Mouse (Mus musculus) thymus, postnatal 36 days (tissue): ENCODE data around the gene Abhd14b.
A peak's percentile ranks its signal among the peaks of the same experiment; 100 is the strongest.

Experiments used
- DNase-seq, 2 experiments: peaks; one replicate each; pipeline ENCODE4 v3.0.0; 2022; ENCODE audit warnings: mixed read lengths in 2 of 2

The Abhd14b gene

GRCm38 (mm10) chr9:106447348-106447747 is at the start of gene Abhd14b, which contains the start of gene Abhd14a:
Gene Abhd14b (plus strand): TSS chr9:106447459.
Gene Abhd14a (minus strand): TSS chr9:106447678.
- DNase-seq = peak; percentile 77 to 79

- DNase-seq = no peak
Measured at GRCm38 (mm10) chr9:106397733-106398132, 49.5 kb upstream of the Abhd14b start.

GRCm38 (mm10) chr9:106398667-106399311 is 48.5 kb upstream of the Abhd14b start:
- no peak for DNase-seq

GRCm38 (mm10) chr9:106399808-106400207 is 47.5 kb upstream of the Abhd14b start:
- no peak for DNase-seq

- DNase-seq = no peak
Measured at GRCm38 (mm10) chr9:106402149-106402548, 45.1 kb upstream of the Abhd14b start.

GRCm38 (mm10) chr9:106402607-106403375 is 44.5 kb upstream of the Abhd14b start:
- DNase-seq = no peak

- no peak for DNase-seq
Measured at GRCm38 (mm10) chr9:106405275-106405674, 42.0 kb upstream of the Abhd14b start.

- no peak for DNase-seq
Measured at GRCm38 (mm10) chr9:106406443-106407078, 40.7 kb upstream of the Abhd14b start.

- no peak for DNase-seq
Measured at GRCm38 (mm10) chr9:106409096-106409495, 38.2 kb upstream of the Abhd14b start.

- no peak for DNase-seq
Measured at GRCm38 (mm10) chr9:106410086-106410650, 37.1 kb upstream of the Abhd14b start.

GRCm38 (mm10) chr9:106411091-106411594 is 36.1 kb upstream of the Abhd14b start:
- no peak for DNase-seq

- no peak for DNase-seq
Measured at GRCm38 (mm10) chr9:106411729-106412128, 35.5 kb upstream of the Abhd14b start.

GRCm38 (mm10) chr9:106412210-106412609 is 35.0 kb upstream of the Abhd14b start:
- no peak for DNase-seq

GRCm38 (mm10) chr9:106413606-106414005 is 33.7 kb upstream of the Abhd14b start:
- DNase-seq = no peak

GRCm38 (mm10) chr9:106416826-106417225 is 30.4 kb upstream of the Abhd14b start:
- DNase-seq = no peak

GRCm38 (mm10) chr9:106417841-106418625 is 29.2 kb upstream of the Abhd14b start:
- peak; percentile 53 to 64 for DNase-seq

- no peak for DNase-seq
Measured at GRCm38 (mm10) chr9:106420608-106421007, 26.7 kb upstream of the Abhd14b start.

GRCm38 (mm10) chr9:106421033-106421864 is 26.0 kb upstream of the Abhd14b start:
- no peak for DNase-seq

GRCm38 (mm10) chr9:106421865-106422160 is 25.4 kb upstream of the Abhd14b start:
- peak; percentile 70 to 76 for DNase-seq

GRCm38 (mm10) chr9:106428719-106429220 is 18.5 kb upstream of the Abhd14b start:
- no peak for DNase-seq
